Mouse (Mus musculus) liver (tissue): ENCODE measurements around the gene Greb1.

Experiments used
- DNase-seq: peaks from one replicate; pipeline ENCODE4 v3.0.0-alpha.2; 2020; ENCODE audit warnings: mixed read lengths

Greb1 gene

GRCm38 (mm10) chr12:16803956-16804430, 3.3 kb upstream of the Greb1 start:
- DNase-seq = no peak

DNA sequence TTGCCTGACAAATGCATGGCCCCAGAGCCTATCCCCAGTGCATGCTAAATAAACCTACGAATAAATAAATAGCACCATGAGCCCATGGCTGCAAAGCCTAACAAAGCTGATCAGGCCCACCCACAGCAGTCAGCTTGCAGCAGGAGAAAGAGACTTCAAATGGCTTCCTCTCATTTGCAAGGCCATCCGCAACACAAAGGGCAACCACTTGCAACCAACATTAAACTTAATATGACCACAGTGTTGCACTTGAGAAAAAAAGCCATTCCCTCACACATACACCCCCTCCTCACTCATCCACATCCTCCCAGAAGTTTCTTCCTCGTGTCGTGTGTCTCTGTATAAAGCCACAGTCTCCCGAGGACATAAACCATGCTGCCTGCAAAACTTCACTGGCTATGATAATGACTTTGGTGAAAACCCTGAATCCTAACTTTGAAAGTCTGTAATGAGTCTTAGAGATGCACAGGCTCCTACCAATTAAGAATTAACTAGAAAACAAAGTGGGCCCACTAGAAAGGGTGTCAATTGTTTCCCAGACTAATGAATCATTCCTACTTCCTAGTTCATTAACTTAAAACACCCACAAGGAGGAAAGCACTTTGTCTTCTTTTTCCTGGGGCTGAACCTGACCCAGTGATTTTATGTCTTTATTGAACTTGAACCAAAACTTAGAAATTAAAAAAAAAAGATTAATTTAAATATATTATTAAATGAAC, 2.7 kb upstream of the Greb1 start:
- DNase-seq = no peak

DNA sequence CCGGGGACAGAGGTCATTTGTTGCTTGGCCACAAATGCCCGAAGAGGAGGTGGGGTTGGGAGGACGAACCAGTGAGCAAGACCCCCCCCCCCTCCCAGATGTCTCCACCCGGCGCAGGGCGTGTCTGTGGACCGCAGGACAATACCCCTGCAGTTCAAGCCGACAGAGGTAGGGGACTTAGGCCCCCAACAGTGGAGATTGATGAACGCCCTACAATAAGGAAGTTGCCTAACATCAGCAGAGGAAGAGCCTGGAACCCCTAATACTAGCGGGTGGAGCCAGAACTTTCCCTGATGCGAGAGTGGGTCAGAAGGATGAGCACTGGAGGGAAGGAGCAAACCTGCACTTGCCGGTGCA, 251 bp upstream of the Greb1 start:
- DNase-seq = no peak

DNA sequence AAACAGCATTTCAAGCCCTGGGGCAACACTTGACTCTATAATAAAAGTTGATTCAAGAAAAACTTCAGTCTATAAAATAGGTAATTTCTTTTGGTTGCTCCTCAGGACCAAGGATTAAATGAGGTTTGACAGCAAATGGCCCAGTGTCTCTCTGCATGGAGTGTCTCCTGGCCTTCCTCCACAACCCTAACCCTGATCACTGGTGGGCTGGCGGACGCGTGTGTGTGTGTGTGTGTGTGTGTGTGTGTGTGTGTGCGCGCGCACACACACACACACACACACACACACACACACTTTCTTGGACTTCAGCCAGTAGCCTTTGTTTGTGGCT, 793 bp downstream of the Greb1 start:
- DNase-seq = no peak

DNA sequence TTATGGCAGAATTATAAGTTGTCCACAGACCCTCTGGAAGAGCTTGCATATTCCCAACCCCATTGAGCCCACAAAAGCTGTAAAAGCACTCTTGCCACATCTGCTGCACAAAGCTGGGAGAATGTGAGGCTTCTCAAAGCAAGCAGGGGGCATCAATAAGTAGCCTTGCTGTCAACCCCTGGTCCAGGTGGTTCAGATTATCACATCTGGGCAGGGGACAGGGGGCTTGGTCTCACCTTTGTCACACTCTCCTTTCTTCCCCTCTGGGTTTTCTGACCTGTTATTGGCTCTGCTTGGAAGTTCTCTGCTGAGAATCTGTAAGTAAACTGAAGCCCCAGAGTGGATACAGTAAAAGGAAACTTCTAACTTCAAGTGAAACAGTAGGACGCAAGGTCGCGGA, 1.8 kb downstream of the Greb1 start:
- DNase-seq = no peak

DNA sequence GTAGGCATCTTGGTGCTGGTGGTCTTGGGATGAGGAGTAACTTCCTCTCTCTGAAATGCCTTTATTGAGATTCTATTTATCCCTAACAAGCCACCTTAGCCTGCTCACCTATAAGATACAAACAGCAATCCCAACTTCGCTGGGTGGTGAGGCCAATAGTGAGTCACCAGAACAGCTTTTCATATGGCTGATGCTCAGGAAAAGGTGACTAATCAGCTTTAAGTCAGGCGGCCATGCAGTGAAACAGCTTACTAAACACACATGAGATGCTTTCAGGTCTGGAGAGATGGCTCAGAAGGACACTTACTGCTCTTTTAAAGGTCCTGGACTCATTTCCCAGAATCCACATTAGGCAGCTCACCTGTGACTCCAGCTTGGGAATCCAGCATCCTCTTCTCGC, 4.9 kb downstream of the Greb1 start:
- DNase-seq = no peak

DNA sequence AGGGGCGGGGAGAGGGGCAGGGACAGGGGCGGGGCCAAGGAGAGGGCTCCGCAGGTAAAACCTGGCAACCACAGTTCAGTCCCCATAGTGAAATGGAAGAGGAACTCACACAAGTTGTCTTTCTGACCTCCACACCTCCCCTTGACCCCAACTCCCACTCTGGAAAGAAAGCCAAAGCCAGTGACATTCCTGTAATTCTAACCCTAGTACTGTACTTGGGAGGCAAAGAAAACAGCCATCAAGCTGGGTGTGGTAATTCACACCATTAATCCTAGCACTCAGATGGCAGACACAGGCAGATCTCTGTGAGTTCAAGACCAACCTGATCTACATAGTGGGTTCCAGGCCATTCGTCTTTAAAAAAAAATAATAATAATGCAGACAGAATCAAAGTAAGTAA, 7.3 kb downstream of the Greb1 start:
- no peak for DNase-seq

DNA sequence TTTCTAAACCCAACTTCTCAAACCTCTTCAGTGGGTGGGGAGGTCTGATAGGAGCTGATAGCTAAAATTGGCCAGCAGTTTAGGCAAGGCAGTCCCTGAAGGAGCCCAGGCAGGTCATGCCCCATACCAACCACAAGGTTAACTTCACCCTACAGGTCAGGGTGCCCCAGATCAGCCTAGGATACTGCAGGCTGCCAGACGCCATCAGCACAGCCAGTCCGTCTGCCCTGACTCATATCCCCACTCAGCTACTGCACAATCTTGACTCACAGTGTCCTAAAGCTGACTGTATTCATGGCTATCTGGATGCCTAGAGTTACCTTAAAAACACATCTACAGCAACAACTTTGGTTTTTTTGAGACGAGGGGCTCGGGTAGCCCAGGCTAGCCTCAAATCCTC, 10.2 kb downstream of the Greb1 start:
- no peak for DNase-seq

DNA sequence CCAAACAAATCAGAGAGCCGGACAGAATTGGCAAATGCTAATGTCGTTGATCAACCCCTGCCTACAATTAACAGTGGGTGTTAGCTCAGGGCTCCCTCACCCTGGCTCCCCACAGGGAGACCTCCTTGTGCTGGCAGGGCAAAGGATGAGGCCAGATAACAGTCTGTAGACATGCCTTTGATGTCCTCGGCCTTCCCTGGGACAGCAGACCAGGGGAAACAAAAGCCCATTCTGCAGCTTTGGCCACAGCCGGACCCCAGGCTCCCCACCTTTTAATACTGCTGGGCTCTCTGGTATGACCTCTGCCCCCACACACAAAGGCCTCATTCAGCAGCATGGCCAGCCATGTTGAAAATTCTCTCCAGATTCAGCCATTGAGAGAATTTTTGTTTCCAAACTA, 10.9 kb downstream of the Greb1 start:
- DNase-seq = no peak

GRCm38 (mm10) chr12:16789199-16789598, 11.5 kb downstream of the Greb1 start:
- DNase-seq = no peak

DNA sequence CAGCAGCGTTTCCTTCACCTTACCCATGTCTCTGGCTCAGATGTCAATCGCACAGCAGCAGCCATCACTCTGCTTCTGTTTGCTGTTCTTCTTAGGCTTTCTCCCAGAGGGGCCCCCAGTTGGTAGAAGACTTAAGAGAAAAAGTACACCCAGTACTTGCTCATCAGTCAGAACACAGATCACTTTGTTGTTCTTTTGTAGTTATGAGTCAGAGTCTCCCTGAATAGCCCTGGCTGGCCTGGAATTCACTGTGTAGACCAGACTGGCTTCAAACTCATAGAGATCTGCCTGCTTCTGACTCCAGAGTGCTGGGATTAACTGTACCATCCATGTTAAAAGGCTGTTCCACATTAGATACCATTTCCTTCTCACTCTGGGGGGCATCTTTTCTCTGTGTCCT, 12.1 kb downstream of the Greb1 start:
- no peak for DNase-seq

- DNase-seq = no peak
These were observed 19.5 kb downstream of the Greb1 start for GRCm38 (mm10) chr12:16781034-16781746.

DNA sequence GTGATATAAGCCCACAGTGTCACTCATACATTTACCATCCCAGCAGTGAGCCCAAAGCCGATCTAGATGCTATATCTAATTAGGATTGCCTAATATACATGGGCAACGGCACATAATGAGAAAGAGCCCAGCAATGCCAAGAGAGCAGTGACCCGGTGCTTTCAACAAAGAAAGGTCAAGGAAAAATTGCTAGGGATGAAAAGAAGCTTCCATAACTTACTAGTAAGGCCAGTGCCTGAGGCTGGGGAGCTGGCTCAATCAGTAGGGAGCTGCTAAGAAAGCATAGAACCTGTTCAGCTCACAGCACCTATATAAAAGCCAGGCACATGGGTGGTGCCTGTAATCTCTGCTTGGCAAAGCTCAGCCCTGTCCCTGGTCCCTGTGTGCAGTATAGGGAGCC, 20.4 kb downstream of the Greb1 start:
- DNase-seq = no peak

DNA sequence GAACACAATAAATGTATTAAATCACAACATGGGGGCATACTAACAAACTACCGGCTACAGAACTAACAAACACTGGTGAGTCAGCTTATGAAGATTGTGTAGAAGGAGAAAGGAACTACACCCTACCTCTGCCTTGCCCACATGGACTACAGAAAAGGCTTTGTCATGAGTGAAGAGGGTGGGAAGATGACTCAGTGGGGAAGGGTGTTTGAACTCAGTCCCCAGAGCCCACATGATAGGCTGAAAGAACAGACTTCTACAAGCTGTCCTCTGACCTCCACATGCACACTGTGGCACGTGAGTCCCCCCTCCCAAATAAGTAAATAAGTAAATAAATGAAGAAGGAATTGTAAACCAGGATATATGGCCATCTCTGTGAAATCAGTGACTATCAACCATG, 21.5 kb downstream of the Greb1 start:
- DNase-seq = no peak

DNA sequence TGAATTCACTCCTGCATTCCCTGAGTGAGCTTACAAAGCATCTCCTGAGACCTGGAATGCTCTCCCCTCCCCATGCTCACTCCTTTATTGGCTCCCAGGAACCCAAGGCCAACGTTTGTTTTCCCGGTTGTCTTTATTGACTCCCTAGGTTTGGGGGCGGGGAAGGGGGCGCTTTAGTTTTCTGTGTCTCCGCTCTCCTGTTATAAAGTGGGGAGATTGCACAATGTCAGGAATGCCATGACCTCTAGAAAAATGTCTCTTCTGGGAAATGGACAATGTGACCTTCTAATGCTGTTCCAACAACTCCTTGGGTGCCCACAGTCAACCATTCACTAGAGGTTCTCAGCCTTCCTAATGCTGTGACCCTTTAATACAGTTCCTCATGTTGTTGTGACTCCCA, 22.2 kb downstream of the Greb1 start:
- DNase-seq = no peak

- no peak for DNase-seq
These were observed 25.3 kb downstream of the Greb1 start for GRCm38 (mm10) chr12:16775351-16775750.

DNA sequence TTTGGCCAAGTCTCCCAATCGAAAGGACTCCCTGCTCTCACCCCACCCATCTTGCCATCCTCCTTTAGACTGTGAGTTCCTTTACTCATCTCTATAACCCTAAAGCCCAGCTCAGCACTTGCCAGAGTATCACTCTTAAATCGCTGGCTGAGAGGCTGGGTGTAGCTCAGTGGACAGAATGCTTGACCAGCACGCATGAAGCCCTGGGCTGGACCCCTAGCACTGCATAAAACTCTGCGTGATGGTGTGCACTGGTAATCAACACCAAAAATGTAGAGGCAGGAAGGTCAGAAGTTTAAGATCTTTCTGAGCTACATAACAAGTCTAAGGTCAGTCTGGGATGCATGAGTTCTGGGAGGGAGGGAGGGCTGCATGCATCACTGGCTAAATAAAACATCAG, 26.1 kb downstream of the Greb1 start:
- no peak for DNase-seq

DNA sequence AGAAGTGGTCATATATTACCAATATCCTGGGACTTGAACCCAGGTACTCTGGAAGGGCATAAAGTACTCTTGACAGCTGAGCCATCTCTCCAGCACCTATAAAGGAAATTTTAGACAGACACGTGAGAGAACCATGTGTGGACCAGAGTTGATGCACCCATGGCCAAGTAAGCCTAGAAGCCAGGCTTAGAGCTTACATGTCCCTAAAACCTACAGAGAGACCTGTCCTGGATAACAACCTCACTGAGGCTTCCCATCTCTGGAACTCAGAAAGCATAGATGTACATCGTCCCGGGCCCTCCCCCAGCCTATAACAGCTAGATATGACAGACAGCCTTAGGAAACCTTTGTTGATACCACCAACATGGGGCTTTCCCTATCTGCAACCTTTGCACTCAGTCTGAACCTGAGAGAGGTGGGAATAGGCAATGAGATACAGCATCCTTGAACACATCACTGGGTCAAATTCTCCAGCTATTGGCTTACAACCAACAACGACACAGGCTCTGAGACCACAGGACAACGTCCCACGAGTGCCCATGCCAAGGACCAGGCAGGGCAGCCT, 31.0 kb downstream of the Greb1 start:
- DNase-seq = no peak

GRCm38 (mm10) chr12:16768711-16769110, 32.0 kb downstream of the Greb1 start:
- DNase-seq = peak; percentile 18

GRCm38 (mm10) chr12:16768251-16768650, 32.4 kb downstream of the Greb1 start:
- DNase-seq = no peak

DNA sequence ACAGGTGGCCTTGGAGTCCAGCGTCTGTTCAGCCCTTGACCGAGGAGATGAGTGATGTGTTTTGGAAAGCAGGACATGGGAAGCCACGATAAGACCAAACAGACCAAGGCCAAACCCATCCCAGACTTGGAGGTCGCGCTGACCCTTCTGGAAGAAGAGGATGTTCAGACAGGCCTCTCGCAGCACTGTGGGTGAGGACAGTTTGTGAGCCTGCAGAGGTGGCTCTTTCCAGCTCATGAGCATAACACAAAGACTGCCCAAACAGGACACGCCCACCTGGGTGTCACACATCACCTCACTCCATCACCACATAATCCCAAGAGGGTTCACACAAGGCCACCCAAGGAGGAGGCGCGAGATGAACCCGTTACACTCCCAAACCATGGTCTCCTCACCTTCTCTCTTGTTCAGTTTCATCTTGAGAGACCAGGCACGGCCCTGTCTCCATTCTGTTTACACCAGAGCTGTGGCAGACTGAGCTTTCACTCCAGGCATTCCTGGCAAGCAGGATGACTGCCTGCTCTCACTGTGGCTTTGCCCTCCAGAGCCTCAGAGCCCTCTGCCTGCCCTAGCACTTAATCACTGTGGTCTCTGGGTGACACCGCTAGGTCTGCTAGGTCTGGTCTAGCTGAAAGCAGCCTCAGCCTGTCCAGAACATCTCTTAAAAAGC, 35.8 kb downstream of the Greb1 start:
- no peak for DNase-seq

- DNase-seq = no peak
These were observed 36.9 kb downstream of the Greb1 start for GRCm38 (mm10) chr12:16763649-16764422.

- DNase-seq = no peak
These were observed 39.2 kb downstream of the Greb1 start for GRCm38 (mm10) chr12:16761461-16761860.
